ENCODE assay signal across 9 mouse cellular contexts in genomic region chr15:85645396-85645795, GRCm38 (mm10).
DNase-seq lines count a peak whose midpoint lies in the region; ATAC-seq and TF ChIP-seq lines count a peak whose summit lies in the region.
"Had no signal": no experiment of that assay in that cellular context is flagged by ENCODE, and none has a peak within 500 bp of the region (broad histone marks: within the 10 kb centered on the region; RNA-seq: fewer than 3 reads in every experiment).

No protein-coding gene starts in this region.

- H3K9me3 ChIP-seq in embryonic facial prominence, embryonic 15.5 days (replicated peaks), result no peaks in the 10 kb centered on the region
- no peaks in the 10 kb centered on the region for H3K9me3 ChIP-seq in intestine, embryonic 16.5 days (ENCODE audit: control insufficient read depth, low read length)
- no peaks in the 10 kb centered on the region for H3K9me3 ChIP-seq in lung, embryonic 14.5 days (ENCODE audit: low read depth, low read length)

- 50% methylated on average over 8 of the region's 8 CpGs for WGBS in embryonic facial prominence, embryonic 15.5 days
- WGBS in intestine, embryonic 16.5 days, result 59% methylated on average over 8 of the region's 8 CpGs
- 51% methylated on average over 8 of the region's 8 CpGs for WGBS in lung, embryonic 14.5 days
- 61% methylated on average over 8 of the region's 8 CpGs for WGBS in cerebellum, adult 2 months

- TF ChIP-seq POLR2A in cerebellum, adult 2 months (IDR thresholded peaks at IDR 0.05; ENCODE audit: borderline replicate concordance, insufficient read depth, low read length), result no peak

- DNase-seq in lung, embryonic 14.5 days, result no peak
- DNase-seq in testis, postnatal 14 days (ENCODE audit: low spot score), result peak; percentile 56
- DNase-seq in Muller cell, postnatal 12 days (ENCODE audit: inconsistent ontology term), result no peak
- no peak for DNase-seq in cerebellum, adult 2 months
- no peak for DNase-seq in gastrocnemius, adult 8-10 months (ENCODE audit: low spot score in 2 of 2)

- H3K27me3 ChIP-seq in embryonic facial prominence, embryonic 15.5 days, result no peaks in the 10 kb centered on the region
- no peaks in the 10 kb centered on the region for H3K27me3 ChIP-seq in intestine, embryonic 16.5 days (replicated peaks; ENCODE audit: control insufficient read depth, insufficient read depth, low read length)
- no peaks in the 10 kb centered on the region for H3K27me3 ChIP-seq in lung, embryonic 14.5 days (ENCODE audit: insufficient read depth, low read length)
- H3K27me3 ChIP-seq in cerebellum, adult 2 months (ENCODE audit: control insufficient read depth, insufficient read depth, low read length), result no peaks in the 10 kb centered on the region

- peak overlapping the region; percentile 97 for H3K27ac ChIP-seq in brown adipose tissue, adult 24 weeks (replicated peaks; ENCODE audit: low read depth, low read length)
- H3K27ac ChIP-seq in embryonic facial prominence, embryonic 15.5 days (replicated peaks), result peak overlapping the region; percentile 88
- H3K27ac ChIP-seq in intestine, embryonic 16.5 days (ENCODE audit: low read length), result peak overlapping the region; percentile 90
- peak overlapping the region; percentile 85; the same call in 1 of the 2 replicates for H3K27ac ChIP-seq in lung, embryonic 14.5 days (ENCODE audit: low read depth)
- H3K27ac ChIP-seq in cerebellum, adult 2 months (ENCODE audit: insufficient read depth, low read length), result no peak overlapping the region
- H3K27ac ChIP-seq: liver, embryonic 14.5 days had no signal

- peak overlapping the region; percentile 70; the same call in 1 of the 2 replicates for H3K9ac ChIP-seq in embryonic facial prominence, embryonic 15.5 days
- H3K9ac ChIP-seq in intestine, embryonic 16.5 days (ENCODE audit: low read depth, low read length), result peak overlapping the region; percentile 91
- peak overlapping the region; percentile 79 for H3K9ac ChIP-seq in lung, embryonic 14.5 days
- H3K9ac ChIP-seq: liver, embryonic 14.5 days had no signal

- peak overlapping the region; percentile 79 for H3K4me2 ChIP-seq in embryonic facial prominence, embryonic 15.5 days (replicated peaks)
- peak overlapping the region; percentile 93 for H3K4me2 ChIP-seq in intestine, embryonic 16.5 days (ENCODE audit: low read depth, low read length)
- H3K4me2 ChIP-seq in lung, embryonic 14.5 days, result peak overlapping the region; percentile 76

- peaks cover 13% of the 10 kb centered on the region for H3K4me1 ChIP-seq in brown adipose tissue, adult 24 weeks (ENCODE audit: control insufficient read depth, insufficient read depth, insufficient read length, low read length)
- peaks cover 43% of the 10 kb centered on the region for H3K4me1 ChIP-seq in embryonic facial prominence, embryonic 15.5 days
- H3K4me1 ChIP-seq in intestine, embryonic 16.5 days (ENCODE audit: control insufficient read depth, insufficient read depth, low read length), result peaks cover 6% of the 10 kb centered on the region
- peaks cover 20% of the 10 kb centered on the region for H3K4me1 ChIP-seq in lung, embryonic 14.5 days (ENCODE audit: insufficient read depth)
- H3K4me1 ChIP-seq in cerebellum, adult 2 months (ENCODE audit: control insufficient read depth, insufficient read depth, low read length), result no peaks in the 10 kb centered on the region

- H3K4me3 ChIP-seq in brown adipose tissue, adult 24 weeks (ENCODE audit: insufficient read depth, low read depth, low read length), result peak overlapping the region; percentile 80
- H3K4me3 ChIP-seq in embryonic facial prominence, embryonic 15.5 days (replicated peaks), result peak overlapping the region; percentile 55
- H3K4me3 ChIP-seq in intestine, embryonic 16.5 days (ENCODE audit: low read length), result peak overlapping the region; percentile 61
- peak overlapping the region; percentile 49 for H3K4me3 ChIP-seq in lung, embryonic 14.5 days (ENCODE audit: low read depth, low read length)
- H3K4me3 ChIP-seq in cerebellum, adult 2 months (replicated peaks; ENCODE audit: insufficient read depth, low read depth, low read length), result no peak overlapping the region

- no peak for TF ChIP-seq CTCF in lung, embryonic 14.5 days (IDR thresholded peaks at IDR 0.05; ENCODE audit: low read depth)
- no peak for TF ChIP-seq CTCF in cerebellum, adult 2 months (IDR thresholded peaks at IDR 0.05; ENCODE audit: borderline replicate concordance, insufficient read depth, low read depth, low read length)

- no peaks in the 10 kb centered on the region for H3K36me3 ChIP-seq in embryonic facial prominence, embryonic 15.5 days
- no peaks in the 10 kb centered on the region for H3K36me3 ChIP-seq in intestine, embryonic 16.5 days (ENCODE audit: control insufficient read depth, insufficient read depth, low read length)
- no peaks in the 10 kb centered on the region for H3K36me3 ChIP-seq in lung, embryonic 14.5 days (ENCODE audit: insufficient read depth)

- ATAC-seq in embryonic facial prominence, embryonic 15.5 days (ENCODE audit: insufficient number of reproducible peaks, low FRiP score, low TSS enrichment, low read depth), result no peak
- ATAC-seq in intestine, embryonic 16.5 days, result no peak
- ATAC-seq in lung, embryonic 14.5 days (ENCODE audit: insufficient read depth), result peak; percentile 17; the same call in 1 of the 2 replicates
